Mouse (Mus musculus) ES-Bruce4 (cell line): ENCODE results near the gene Zer1.

Experiments
- CTCF ChIP-seq: IDR thresholded peaks from one replicate; pipeline ENCODE4 v1.8.1; 2011; ENCODE audit warnings: low read depth, low read length
- EP300 ChIP-seq: IDR thresholded peaks from 2 replicates; pipeline ENCODE4 v1.6.1; 2011; ENCODE audit warnings: low read depth, low read length; ENCODE audit not compliant: insufficient read depth
- POLR2A ChIP-seq: IDR thresholded peaks from one replicate; pipeline ENCODE4 v1.8.1; 2011; ENCODE audit warnings: low read length; ENCODE audit not compliant: insufficient read depth

DNA sequence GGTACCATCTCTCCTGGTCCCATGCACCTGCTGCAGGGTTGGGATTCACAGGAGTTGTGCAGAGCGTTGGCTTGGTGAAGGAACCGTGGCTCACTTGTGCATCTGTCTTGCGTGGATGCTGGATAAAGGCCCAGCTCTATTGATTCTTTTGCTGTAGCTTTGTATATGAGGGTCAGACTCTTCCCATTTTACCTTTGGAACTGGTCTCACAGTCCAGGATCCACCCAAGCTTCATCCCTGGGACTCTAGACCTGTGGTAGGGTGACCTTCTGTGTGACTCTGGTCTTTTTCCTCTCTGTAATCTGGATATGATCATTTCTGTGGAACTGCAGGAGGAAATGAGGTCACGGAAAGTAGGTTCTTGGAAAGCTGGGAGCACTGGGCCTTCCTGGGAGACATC lies 20.1 kb upstream of the Zer1 start:
- no peak for TF ChIP-seq CTCF
- no peak for TF ChIP-seq POLR2A
- TF ChIP-seq EP300 = no peak
